Mouse (Mus musculus) bone marrow macrophage, adult 2 months (primary cell): ENCODE data around the gene Scly.

Experiments
- CTCF ChIP-seq: IDR thresholded peaks from 2 replicates; pipeline ENCODE4 v1.5.1; 2012; ENCODE audit warnings: low read depth, mild to moderate bottlenecking, low read length, moderate library complexity
- POLR2A ChIP-seq: IDR thresholded peaks from 2 replicates; pipeline ENCODE4 v1.6.1; 2012; ENCODE audit warnings: mild to moderate bottlenecking, low read depth, low read length, borderline replicate concordance

DNA sequence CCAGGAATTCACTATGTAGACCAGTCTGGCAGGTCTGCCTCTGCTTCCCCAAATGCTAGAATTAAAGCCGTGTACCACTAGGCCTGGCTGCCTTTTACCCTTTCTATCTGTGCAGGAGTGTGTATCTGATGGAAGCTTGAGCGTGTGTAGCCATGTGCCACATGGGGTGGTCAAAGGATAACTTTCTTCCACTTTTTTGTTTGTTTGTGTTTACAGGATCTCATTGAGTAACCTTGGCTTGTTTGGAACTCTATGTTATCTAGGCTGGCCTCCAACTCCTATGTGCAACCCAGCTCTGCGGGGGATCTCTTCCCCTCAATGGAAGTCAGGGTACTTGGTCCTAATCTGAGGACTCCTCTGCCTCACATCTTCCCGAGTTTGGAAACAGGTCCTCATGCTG, 49.2 kb upstream of the Scly start:
- TF ChIP-seq CTCF (no peak), POLR2A (no peak)
